Mouse (Mus musculus) cerebellum, adult 2 months (tissue): ENCODE results near the gene Aff3.

ENCODE experiments used
- CTCF ChIP-seq: fragments of 200-500 bp; IDR thresholded peaks from 2 replicates; pipeline ENCODE4 v1.5.1; 2011; ENCODE audit warnings: low read depth, mild to moderate bottlenecking, control low read depth, low read length, moderate library complexity, borderline replicate concordance; ENCODE audit not compliant: insufficient read depth
- POLR2A ChIP-seq: fragments of 200-500 bp; IDR thresholded peaks from 2 replicates; pipeline ENCODE4 v1.6.1; 2011; ENCODE audit warnings: low read length, control low read depth, borderline replicate concordance; ENCODE audit not compliant: insufficient read depth

DNA sequence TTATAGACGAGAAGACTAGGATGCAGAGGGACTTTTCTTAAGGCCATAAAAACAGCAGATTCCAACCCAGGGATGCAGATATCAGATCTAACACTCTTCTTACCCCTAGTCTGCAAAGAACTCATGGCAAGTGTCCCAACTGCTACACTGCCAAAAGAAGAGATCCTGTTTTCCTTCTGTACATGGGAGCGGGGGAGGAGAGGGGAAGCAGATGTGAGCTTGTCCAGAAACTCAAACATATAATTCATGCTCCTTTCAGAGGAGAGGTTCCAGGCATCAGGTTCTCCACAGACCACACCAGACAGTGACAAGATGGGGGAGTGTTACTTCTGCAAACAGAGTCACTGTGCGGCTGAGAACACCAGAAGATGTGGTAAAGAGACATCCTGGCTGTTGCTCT lies 276.3 kb downstream of the Aff3 start:
- TF ChIP-seq CTCF (no peak), POLR2A (no peak)
